Mouse (Mus musculus): ENCODE data around the gene Kit. TPM values are rescaled to one million over a fixed set of nuclear protein-coding genes. Genes with fewer than 3 reads are reported as not detected.

Gene Kit
- total RNA-seq (2021), result 10 to 100 TPM; 77.5 to 87.4 TPM
- long read RNA-seq, experiment 1, full-length matches to known transcripts, result 22 of 39 reads
- long read RNA-seq, experiment 1, partial matches to known transcripts, result 14 of 39 reads
- long read RNA-seq, experiment 1, other reads (novel, unspliced or antisense), result 3 of 39 reads
- long read RNA-seq, experiment 2, full-length matches to known transcripts, result 26 of 63 reads
- long read RNA-seq, experiment 2, partial matches to known transcripts, result 36 of 63 reads
- long read RNA-seq, experiment 2, other reads (novel, unspliced or antisense), result 1 of 63 reads

DNA sequence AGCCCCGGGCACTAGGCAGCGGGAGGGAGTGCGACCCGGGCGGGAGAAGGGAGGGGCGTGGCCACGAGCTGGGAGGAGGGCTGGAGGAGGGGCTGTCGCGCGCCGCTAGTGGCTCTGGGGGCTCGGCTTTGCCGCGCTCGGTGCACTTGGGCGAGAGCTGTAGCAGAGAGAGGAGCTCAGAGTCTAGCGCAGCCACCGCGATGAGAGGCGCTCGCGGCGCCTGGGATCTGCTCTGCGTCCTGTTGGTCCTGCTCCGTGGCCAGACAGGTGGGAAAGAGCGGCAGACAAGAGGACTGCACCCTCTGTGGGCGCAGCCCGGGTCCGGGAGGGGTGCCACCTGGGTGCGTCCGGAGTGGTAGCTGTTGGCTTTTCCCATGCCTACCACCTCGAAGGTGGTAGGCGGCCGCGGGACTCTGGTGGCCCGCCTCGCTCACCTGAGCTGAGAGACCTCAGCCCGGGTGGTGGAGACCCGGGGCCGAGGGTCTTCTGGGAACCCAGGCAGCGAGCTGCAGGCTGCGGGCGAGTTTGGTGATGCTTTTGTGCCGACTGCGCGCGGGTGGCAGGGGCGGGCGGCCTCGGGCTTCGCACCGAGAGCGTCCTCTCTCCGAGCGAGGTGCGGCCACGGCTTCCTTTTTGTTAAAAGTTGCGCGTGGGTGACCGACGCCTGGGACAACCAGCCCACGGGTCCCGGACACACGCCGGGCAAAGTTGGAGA lies at the start of gene Kit:
Gene Kit, plus strand, starts transcription at position 65 of the 715 bp plus-strand sequence.
- Histone ChIP-seq H3K4me3 (peak within 1 kb of the TSS; percentile 72), H3K27ac (peak within 1 kb of the TSS; percentile 77; the same call in 1 of the 2 replicates)
- peak; percentile 66 to 72 for DNase-seq (ENCODE audit: low spot score in 2 of 2)
- no peak for TF ChIP-seq CTCF (conservative IDR thresholded peaks at IDR 0.05)

GRCm38 (mm10) chr5:75536156-75536555 lies 38.6 kb upstream of the Kit start:
- TF ChIP-seq CTCF (conservative IDR thresholded peaks at IDR 0.05), result no peak
- H3K4me3 ChIP-seq, result no peak overlapping the region
- H3K27ac ChIP-seq, result no peak overlapping the region
- no peak for DNase-seq (ENCODE audit: low spot score in 2 of 2)

DNA sequence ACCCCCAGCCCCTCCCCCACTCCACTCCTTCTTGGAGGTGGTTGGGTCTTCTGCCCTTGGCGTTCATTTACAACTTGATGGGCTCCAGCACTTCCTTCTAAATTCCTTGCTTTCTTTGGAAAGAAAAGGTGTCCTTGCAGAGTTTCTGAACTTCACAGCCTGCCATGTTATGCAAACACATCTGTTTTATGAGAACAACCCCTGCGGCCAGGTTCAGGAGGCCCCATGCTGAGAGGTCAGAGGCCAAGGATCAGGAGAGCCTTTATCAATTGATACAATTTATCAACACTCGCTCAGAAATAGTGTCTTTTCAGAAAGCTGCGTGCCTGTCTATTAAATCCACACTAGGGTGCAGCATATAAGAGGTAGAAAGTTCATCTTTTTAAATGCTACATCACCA lies 37.0 kb upstream of the Kit start:
- 0 out of 2 replicates have a peak, but pooled peaks have one; percentile 14 for TF ChIP-seq CTCF (conservative IDR thresholded peaks at IDR 0.05)
- H3K4me3 ChIP-seq, result no peak overlapping the region

GRCm38 (mm10) chr5:75538458-75538857 lies 36.3 kb upstream of the Kit start:
- H3K27ac ChIP-seq, result no peak overlapping the region
- DNase-seq (ENCODE audit: low spot score in 2 of 2), result no peak
- no peak overlapping the region for H3K4me3 ChIP-seq
- TF ChIP-seq CTCF (conservative IDR thresholded peaks at IDR 0.05), result no peak

More for the DNA sequence above, 37.0 kb upstream of the Kit start:
- no peak for DNase-seq (ENCODE audit: low spot score in 2 of 2)
- H3K27ac ChIP-seq, result no peak overlapping the region

- Histone ChIP-seq H3K27ac (no peak overlapping the region), H3K4me3 (no peak overlapping the region)
- TF ChIP-seq CTCF (conservative IDR thresholded peaks at IDR 0.05), result no peak
- no peak for DNase-seq (ENCODE audit: low spot score in 2 of 2)
Observed at GRCm38 (mm10) chr5:75539098-75539497, 35.6 kb upstream of the Kit start.

GRCm38 (mm10) chr5:75543757-75544156 lies 31.0 kb upstream of the Kit start:
- no peak for TF ChIP-seq CTCF (conservative IDR thresholded peaks at IDR 0.05)
- no peak for DNase-seq (ENCODE audit: low spot score in 2 of 2)
- Histone ChIP-seq H3K4me3 (no peak overlapping the region), H3K27ac (no peak overlapping the region)

- H3K4me3 ChIP-seq, result no peak overlapping the region
- no peak for TF ChIP-seq CTCF (conservative IDR thresholded peaks at IDR 0.05)
- no peak for DNase-seq (ENCODE audit: low spot score in 2 of 2)
- H3K27ac ChIP-seq, result no peak overlapping the region
Observed at GRCm38 (mm10) chr5:75544472-75545264, 30.0 kb upstream of the Kit start.

GRCm38 (mm10) chr5:75545265-75545643 lies 29.5 kb upstream of the Kit start:
- H3K27ac ChIP-seq, result no peak overlapping the region

DNA sequence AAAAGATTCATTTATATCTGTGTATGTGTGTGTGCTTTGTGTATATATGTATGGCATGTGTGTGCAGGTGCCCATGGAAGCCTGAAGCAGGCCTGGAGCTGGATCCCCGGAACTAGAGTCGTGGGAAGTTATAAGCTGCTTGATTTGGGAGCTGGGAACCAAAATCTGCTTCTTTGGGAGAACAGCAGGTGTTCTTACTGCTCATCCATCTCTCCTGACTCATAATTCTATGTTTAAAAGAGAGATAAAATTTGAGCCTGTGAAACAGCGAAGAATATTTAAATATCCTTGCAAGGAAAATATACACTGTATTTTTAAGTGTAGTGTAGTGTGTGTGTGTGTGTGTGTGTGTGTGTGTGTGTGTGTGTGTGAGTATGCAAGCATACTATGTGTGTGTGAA lies 21.7 kb upstream of the Kit start:
- TF ChIP-seq CTCF (conservative IDR thresholded peaks at IDR 0.05), result no peak
- Histone ChIP-seq H3K4me3 (no peak overlapping the region), H3K27ac (no peak overlapping the region)
- no peak for DNase-seq (ENCODE audit: low spot score in 2 of 2)

More at GRCm38 (mm10) chr5:75545265-75545643, 29.5 kb upstream of the Kit start:
- DNase-seq (ENCODE audit: low spot score in 2 of 2), result no peak
- no peak for TF ChIP-seq CTCF (conservative IDR thresholded peaks at IDR 0.05)
- no peak overlapping the region for H3K4me3 ChIP-seq

DNA sequence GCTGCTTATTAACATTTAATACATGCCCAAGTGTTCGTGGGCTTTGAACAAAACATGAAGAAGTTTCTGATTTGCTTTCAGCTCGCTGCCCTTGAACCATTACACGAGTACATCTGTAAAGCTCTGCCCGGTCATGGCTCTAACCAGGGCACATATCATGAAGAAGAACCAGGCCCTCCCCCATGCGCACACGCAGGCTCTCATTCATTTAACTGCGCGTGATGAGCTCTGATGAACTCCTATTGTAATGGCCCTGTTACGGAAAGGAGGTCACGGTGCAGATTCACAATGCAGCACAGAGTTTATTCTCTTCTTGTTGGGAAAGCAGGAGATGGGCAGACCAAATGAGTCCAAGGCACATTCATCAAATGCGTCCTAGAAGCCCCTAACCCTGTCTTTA lies 17.1 kb upstream of the Kit start:
- TF ChIP-seq CTCF (conservative IDR thresholded peaks at IDR 0.05), result no peak
- DNase-seq (ENCODE audit: low spot score in 2 of 2), result no peak

GRCm38 (mm10) chr5:75559291-75559690 lies 15.4 kb upstream of the Kit start:
- DNase-seq (ENCODE audit: low spot score in 2 of 2), result no peak
- Histone ChIP-seq H3K4me3 (no peak overlapping the region), H3K27ac (no peak overlapping the region)
- no peak for TF ChIP-seq CTCF (conservative IDR thresholded peaks at IDR 0.05)

More for the DNA sequence above, 17.1 kb upstream of the Kit start:
- Histone ChIP-seq H3K27ac (no peak overlapping the region), H3K4me3 (no peak overlapping the region)

- TF ChIP-seq CTCF (conservative IDR thresholded peaks at IDR 0.05), result no peak
- H3K27ac ChIP-seq, result no peak overlapping the region
- DNase-seq (ENCODE audit: low spot score in 2 of 2), result no peak
- no peak overlapping the region for H3K4me3 ChIP-seq
Observed at GRCm38 (mm10) chr5:75561231-75561630, 13.5 kb upstream of the Kit start.

All from layer of hippocampus, adult 2 months (tissue).